Mouse (Mus musculus) adrenal gland, postnatal 25 days (tissue): ENCODE data around the gene Klhl18. TPM values are rescaled to one million over a fixed set of nuclear protein-coding genes. Genes with fewer than 3 reads are reported as not detected.
A peak's percentile ranks its signal among the peaks of the same experiment; 100 is the strongest.

Experiments used
- DNase-seq: peaks from one replicate; pipeline ENCODE4 v3.0.0; 2021; ENCODE audit warnings: mixed read lengths
- long read RNA-seq: library from polyadenylated mRNA; stranded (forward); transcript quantifications from one replicate; pipeline ENCODE4 v2.0.0, GENCODE M21; 2021
- total RNA-seq: library from RNA; stranded (reverse); gene quantifications from 2 replicates; pipeline ENCODE4 v1.2.3, GENCODE M21; 2021

Gene Klhl18
- total RNA-seq: 11.9 and 12.1 TPM in 2 replicates
- long read RNA-seq, full-length matches to known transcripts: 1 of 2 reads
- long read RNA-seq, partial matches to known transcripts: 0 of 2 reads
- long read RNA-seq, other reads (novel, unspliced or antisense): 1 of 2 reads

GRCm38 (mm10) chr9:110476124-110477091 is at the start of gene Klhl18, which contains the start of gene Kif9:
Gene Klhl18, minus strand, starts transcription at chr9:110476694.
Gene Kif9, plus strand, starts transcription at chr9:110476958.
- DNase-seq: peak; percentile 97

- no peak for DNase-seq
These were observed 49.2 kb upstream of the Klhl18 start for GRCm38 (mm10) chr9:110525737-110526136.

GRCm38 (mm10) chr9:110490913-110491312 is 14.4 kb upstream of the Klhl18 start:
- no peak for DNase-seq

- DNase-seq: no peak
These were observed 12.3 kb upstream of the Klhl18 start for GRCm38 (mm10) chr9:110488841-110489240.

GRCm38 (mm10) chr9:110478639-110479038 is 2.1 kb upstream of the Klhl18 start:
- DNase-seq: no peak

- DNase-seq: no peak
These were observed 1.5 kb upstream of the Klhl18 start for GRCm38 (mm10) chr9:110477951-110478350.

GRCm38 (mm10) chr9:110466179-110466578 is 10.3 kb downstream of the Klhl18 start:
- DNase-seq: no peak

- no peak for DNase-seq
These were observed 11.2 kb downstream of the Klhl18 start for GRCm38 (mm10) chr9:110465336-110465735.

- no peak for DNase-seq
These were observed 12.4 kb downstream of the Klhl18 start for GRCm38 (mm10) chr9:110463983-110464591.

GRCm38 (mm10) chr9:110462321-110462720 is 14.2 kb downstream of the Klhl18 start:
- DNase-seq: no peak

- DNase-seq: no peak
These were observed 15.3 kb downstream of the Klhl18 start for GRCm38 (mm10) chr9:110460884-110461815.

GRCm38 (mm10) chr9:110459145-110459727 is 17.3 kb downstream of the Klhl18 start:
- no peak for DNase-seq

- no peak for DNase-seq
These were observed 18.6 kb downstream of the Klhl18 start for GRCm38 (mm10) chr9:110457926-110458325.

GRCm38 (mm10) chr9:110452523-110452922 is 24.0 kb downstream of the Klhl18 start:
- no peak for DNase-seq

GRCm38 (mm10) chr9:110448857-110449617 is 27.5 kb downstream of the Klhl18 start:
- peak; percentile 63 for DNase-seq

GRCm38 (mm10) chr9:110448356-110448755 is 28.1 kb downstream of the Klhl18 start:
- DNase-seq: no peak

GRCm38 (mm10) chr9:110440559-110440958 is 35.9 kb downstream of the Klhl18 start:
- DNase-seq: no peak

- DNase-seq: no peak
These were observed 36.4 kb downstream of the Klhl18 start for GRCm38 (mm10) chr9:110440049-110440448.

GRCm38 (mm10) chr9:110436041-110436440 is 40.5 kb downstream of the Klhl18 start:
- DNase-seq: no peak

GRCm38 (mm10) chr9:110433045-110433444 is 43.4 kb downstream of the Klhl18 start:
- no peak for DNase-seq

- DNase-seq: no peak
These were observed 45.3 kb downstream of the Klhl18 start for GRCm38 (mm10) chr9:110431241-110431640.
